Mouse (Mus musculus): ENCODE results near the gene Tfrc. TPM values are rescaled to one million over a fixed set of nuclear protein-coding genes. Genes with fewer than 3 reads are reported as not detected.
A peak's percentile ranks its signal among the peaks of the same experiment; 100 is the strongest.

Gene Tfrc
- total and polyA plus RNA-seq, 2 experiments from 2014 or later = 39.8 to 51.2 TPM

GRCm38 (mm10) chr16:32677040-32677700 lies 68.5 kb downstream of the Tfrc start:
- DNase-seq (ENCODE audit: low spot score) (no peak), ATAC-seq (ENCODE audit: low FRiP score) (no peak)
- TF ChIP-seq CTCF (IDR thresholded peaks at IDR 0.05) = no peak
- Histone ChIP-seq H3K27ac (ENCODE audit: low read depth, low read length) (no peak overlapping the region), H3K4me1 (ENCODE audit: insufficient read depth, low read length) (no peaks in the 10 kb centered on the region), H3K4me2 (ENCODE audit: low read depth, low read length, poor library complexity, severe bottlenecking) (no peak overlapping the region), H3K27me3 (ENCODE audit: insufficient read depth, low read length) (no peaks in the 10 kb centered on the region), H3K36me3 (ENCODE audit: insufficient read depth, low read length) (peaks cover 84% of the 10 kb centered on the region), H3K9me3 (ENCODE audit: low read length) (no peaks in the 10 kb centered on the region), H3K4me3 (ENCODE audit: low read depth, low read length) (no peak overlapping the region), H3K9ac (replicated peaks; ENCODE audit: low read length, poor library complexity, severe bottlenecking) (no peak overlapping the region)
- WGBS = 78% methylated on average over 9 of the region's 10 CpGs

- Histone ChIP-seq H3K27ac (ENCODE audit: low read depth, low read length) (no peak overlapping the region), H3K36me3 (ENCODE audit: insufficient read depth, low read length) (peaks cover 83% of the 10 kb centered on the region), H3K4me3 (ENCODE audit: low read depth, low read length) (no peak overlapping the region), H3K4me2 (ENCODE audit: low read depth, low read length, poor library complexity, severe bottlenecking) (no peak overlapping the region), H3K9ac (replicated peaks; ENCODE audit: low read length, poor library complexity, severe bottlenecking) (no peak overlapping the region), H3K9me3 (ENCODE audit: low read length) (no peaks in the 10 kb centered on the region), H3K27me3 (ENCODE audit: insufficient read depth, low read length) (no peaks in the 10 kb centered on the region), H3K4me1 (ENCODE audit: insufficient read depth, low read length) (no peaks in the 10 kb centered on the region)
- ATAC-seq (ENCODE audit: low FRiP score) = no peak
- 73% methylated on average over 14 of the region's 14 CpGs for WGBS
- TF ChIP-seq CTCF (IDR thresholded peaks at IDR 0.05) = no peak
- no peak for DNase-seq (ENCODE audit: low spot score)
Observed at GRCm38 (mm10) chr16:32677903-32678302, 69.2 kb downstream of the Tfrc start.

GRCm38 (mm10) chr16:32678812-32679211 lies 70.1 kb downstream of the Tfrc start:
- no peaks in the 10 kb centered on the region for H3K27me3 ChIP-seq (ENCODE audit: insufficient read depth, low read length)
- no peaks in the 10 kb centered on the region for H3K9me3 ChIP-seq (ENCODE audit: low read length)
- TF ChIP-seq CTCF (IDR thresholded peaks at IDR 0.05) = no peak
- H3K4me1 ChIP-seq (ENCODE audit: insufficient read depth, low read length) = no peaks in the 10 kb centered on the region
- no peak overlapping the region for H3K4me3 ChIP-seq (ENCODE audit: low read depth, low read length)
- peaks cover 83% of the 10 kb centered on the region for H3K36me3 ChIP-seq (ENCODE audit: insufficient read depth, low read length)
- DNase-seq (ENCODE audit: low spot score) (no peak), ATAC-seq (ENCODE audit: low FRiP score) (no peak)
- H3K9ac ChIP-seq (replicated peaks; ENCODE audit: low read length, poor library complexity, severe bottlenecking) = no peak overlapping the region
- 90% methylated on average over 14 of the region's 14 CpGs for WGBS
- no peak overlapping the region for H3K27ac ChIP-seq (ENCODE audit: low read depth, low read length)
- no peak overlapping the region for H3K4me2 ChIP-seq (ENCODE audit: low read depth, low read length, poor library complexity, severe bottlenecking)

GRCm38 (mm10) chr16:32679976-32680375 lies 71.3 kb downstream of the Tfrc start:
- 93% methylated on average over 16 of the region's 16 CpGs for WGBS
- no peak overlapping the region for H3K4me2 ChIP-seq (ENCODE audit: low read depth, low read length, poor library complexity, severe bottlenecking)
- DNase-seq (ENCODE audit: low spot score) (no peak), ATAC-seq (ENCODE audit: low FRiP score) (no peak)
- no peaks in the 10 kb centered on the region for H3K4me1 ChIP-seq (ENCODE audit: insufficient read depth, low read length)
- H3K27me3 ChIP-seq (ENCODE audit: insufficient read depth, low read length) = no peaks in the 10 kb centered on the region
- peaks cover 71% of the 10 kb centered on the region for H3K36me3 ChIP-seq (ENCODE audit: insufficient read depth, low read length)
- no peak overlapping the region for H3K27ac ChIP-seq (ENCODE audit: low read depth, low read length)
- H3K9ac ChIP-seq (replicated peaks; ENCODE audit: low read length, poor library complexity, severe bottlenecking) = no peak overlapping the region
- TF ChIP-seq CTCF (IDR thresholded peaks at IDR 0.05) = no peak
- no peak overlapping the region for H3K4me3 ChIP-seq (ENCODE audit: low read depth, low read length)
- H3K9me3 ChIP-seq (ENCODE audit: low read length) = no peaks in the 10 kb centered on the region

DNA sequence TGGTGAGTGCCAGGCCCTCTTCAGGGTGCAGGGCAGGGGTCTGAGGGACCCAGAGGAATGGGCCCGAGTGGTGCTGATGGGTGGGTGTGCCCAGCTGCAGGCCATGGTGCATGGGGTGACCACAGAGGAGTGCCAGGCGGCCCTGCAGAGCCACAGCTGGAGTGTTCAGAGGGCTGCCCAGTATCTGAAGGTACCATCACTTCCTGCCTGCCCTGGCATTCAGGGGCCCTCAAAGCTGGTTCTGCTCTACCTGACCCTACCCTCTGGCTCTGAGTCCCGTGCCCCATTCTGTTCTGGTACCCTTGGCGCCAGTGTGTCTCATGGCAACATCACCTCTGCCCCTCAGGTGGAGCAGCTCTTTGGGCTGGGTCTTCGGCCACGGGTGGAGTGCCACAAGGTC lies 72.1 kb downstream of the Tfrc start:
- Histone ChIP-seq H3K36me3 (ENCODE audit: insufficient read depth, low read length) (peaks cover 63% of the 10 kb centered on the region), H3K4me3 (ENCODE audit: low read depth, low read length) (no peak overlapping the region)
- DNase-seq (ENCODE audit: low spot score) = no peak

GRCm38 (mm10) chr16:32682194-32682593 lies 73.5 kb downstream of the Tfrc start:
- H3K4me1 ChIP-seq (ENCODE audit: insufficient read depth, low read length) = no peaks in the 10 kb centered on the region
- 40% methylated on average over 5 of the region's 5 CpGs for WGBS
- ATAC-seq (ENCODE audit: low FRiP score) (no peak), DNase-seq (ENCODE audit: low spot score) (peak; percentile 80)
- H3K27me3 ChIP-seq (ENCODE audit: insufficient read depth, low read length) = no peaks in the 10 kb centered on the region
- peak; percentile 80 for TF ChIP-seq CTCF (IDR thresholded peaks at IDR 0.05)
- H3K9me3 ChIP-seq (ENCODE audit: low read length) = no peaks in the 10 kb centered on the region
- H3K36me3 ChIP-seq (ENCODE audit: insufficient read depth, low read length) = peaks cover 49% of the 10 kb centered on the region
- no peak overlapping the region for H3K4me2 ChIP-seq (ENCODE audit: low read depth, low read length, poor library complexity, severe bottlenecking)
- H3K4me3 ChIP-seq (ENCODE audit: low read depth, low read length) = no peak overlapping the region
- no peak overlapping the region for H3K27ac ChIP-seq (ENCODE audit: low read depth, low read length)
- H3K9ac ChIP-seq (replicated peaks; ENCODE audit: low read length, poor library complexity, severe bottlenecking) = no peak overlapping the region

More for the DNA sequence above, 72.1 kb downstream of the Tfrc start:
- H3K27ac ChIP-seq (ENCODE audit: low read depth, low read length) = no peak overlapping the region
- no peak overlapping the region for H3K4me2 ChIP-seq (ENCODE audit: low read depth, low read length, poor library complexity, severe bottlenecking)
- H3K4me1 ChIP-seq (ENCODE audit: insufficient read depth, low read length) = no peaks in the 10 kb centered on the region
- TF ChIP-seq CTCF (IDR thresholded peaks at IDR 0.05) = no peak
- H3K27me3 ChIP-seq (ENCODE audit: insufficient read depth, low read length) = no peaks in the 10 kb centered on the region
- no peak for ATAC-seq (ENCODE audit: low FRiP score)
- WGBS = 96% methylated on average over 6 of the region's 6 CpGs
- no peak overlapping the region for H3K9ac ChIP-seq (replicated peaks; ENCODE audit: low read length, poor library complexity, severe bottlenecking)
- H3K9me3 ChIP-seq (ENCODE audit: low read length) = no peaks in the 10 kb centered on the region

Other genes starting within 250 kb of the Tfrc start
- gene Tm4sf19, start 208.4 kb upstream of the Tfrc start, total RNA-seq (2014; rRNA removed) = not detected in 2 replicates
- not detected in 2 replicates for gene Tm4sf19, start 208.4 kb upstream of the Tfrc start, polyA plus RNA-seq (2015; fragmentation: Nextera tagmentation; extraction: Ambion mirVana)
- 12.5 and 18.1 TPM in 2 replicates for gene Tctex1d2, start 189.2 kb upstream of the Tfrc start, total RNA-seq (2014; rRNA removed)
- 54.5 and 56.7 TPM in 2 replicates for gene Tctex1d2, start 189.2 kb upstream of the Tfrc start, polyA plus RNA-seq (2015; fragmentation: Nextera tagmentation; extraction: Ambion mirVana)
- 47.5 and 52.7 TPM in 2 replicates for gene Pcyt1a, start 178.0 kb upstream of the Tfrc start, total RNA-seq (2014; rRNA removed)
- 49.2 and 49.3 TPM in 2 replicates for gene Pcyt1a, start 178.0 kb upstream of the Tfrc start, polyA plus RNA-seq (2015; fragmentation: Nextera tagmentation; extraction: Ambion mirVana)
- not detected in 2 replicates for gene Slc51a, start 121.0 kb upstream of the Tfrc start, total RNA-seq (2014; rRNA removed)
- gene Slc51a, start 121.0 kb upstream of the Tfrc start, polyA plus RNA-seq (2015; fragmentation: Nextera tagmentation; extraction: Ambion mirVana) = 0.14 TPM in 1 of 2 replicates, not detected in the other
- not detected in 2 replicates for gene Zdhhc19, start 112.7 kb upstream of the Tfrc start, total RNA-seq (2014; rRNA removed)
- 0.19 and 0.25 TPM in 2 replicates for gene Zdhhc19, start 112.7 kb upstream of the Tfrc start, polyA plus RNA-seq (2015; fragmentation: Nextera tagmentation; extraction: Ambion mirVana)
- 69.1 and 81.7 TPM in 2 replicates for gene Tnk2, start 35.0 kb downstream of the Tfrc start, total RNA-seq (2014; rRNA removed)
- gene Tnk2, start 35.0 kb downstream of the Tfrc start, polyA plus RNA-seq (2015; fragmentation: Nextera tagmentation; extraction: Ambion mirVana) = 15.7 and 16.5 TPM in 2 replicates
- gene Muc4, start 127.0 kb downstream of the Tfrc start, total RNA-seq (2014; rRNA removed) = 0.05 TPM in 1 of 2 replicates, not detected in the other
- gene Muc4, start 127.0 kb downstream of the Tfrc start, polyA plus RNA-seq (2015; fragmentation: Nextera tagmentation; extraction: Ambion mirVana) = not detected in 2 replicates
- 0.09 and 0.22 TPM in 2 replicates for gene Muc20, start 188.5 kb downstream of the Tfrc start, total RNA-seq (2014; rRNA removed)
- gene Muc20, start 188.5 kb downstream of the Tfrc start, polyA plus RNA-seq (2015; fragmentation: Nextera tagmentation; extraction: Ambion mirVana) = 0.07 TPM in 1 of 2 replicates, not detected in the other
- not detected in 2 replicates for gene Smbd1, start 201.6 kb downstream of the Tfrc start, total RNA-seq (2014; rRNA removed)
- not detected in 2 replicates for gene Smbd1, start 201.6 kb downstream of the Tfrc start, polyA plus RNA-seq (2015; fragmentation: Nextera tagmentation; extraction: Ambion mirVana)

All from midbrain, postnatal 0 days (tissue).